ENCODE assay signal across 8 mouse cellular contexts in genomic region chr4:133729541-133730093, GRCm38 (mm10). TPM values are rescaled to one million over a fixed set of nuclear protein-coding genes. Genes with fewer than 3 reads are reported as not detected.
A peak's percentile ranks its signal among the peaks of the same experiment; 100 is the strongest.
DNase-seq lines count a peak whose midpoint lies in the region; ATAC-seq and TF ChIP-seq lines count a peak whose summit lies in the region.

No protein-coding gene starts in this region.

- peaks cover 16% of the 10 kb centered on the region for H3K36me3 ChIP-seq in C2C12 (ENCODE audit: control insufficient read depth, insufficient read depth)
- H3K36me3 ChIP-seq in heart, embryonic 11.5 days (ENCODE audit: control insufficient read depth, insufficient read depth, low read length): no peaks in the 10 kb centered on the region; the same call in 1 of the 2 replicates
- H3K36me3 ChIP-seq in kidney, embryonic 16.5 days (ENCODE audit: insufficient read depth, low read length): peaks cover 9% of the 10 kb centered on the region; the same call in 1 of the 2 replicates
- 0 out of 2 replicates have a peak, but pooled peaks cover 6% of the 10 kb centered on the region for H3K36me3 ChIP-seq in splenic B cell, adult 2 months (ENCODE audit: control insufficient read depth, insufficient read depth, low read length, poor library complexity, severe bottlenecking)

- peak overlapping the region; percentile 10 for H3ac ChIP-seq in C2C12 (ENCODE audit: control insufficient read depth, insufficient read length, low read depth)

- WGBS in heart, embryonic 11.5 days (ENCODE audit: insufficient replicate concordance): 2% methylated on average over 16 of the region's 16 CpGs
- WGBS in kidney, embryonic 16.5 days: 2% methylated on average over 16 of the region's 16 CpGs

- no peaks in the 10 kb centered on the region for H3K27me3 ChIP-seq in C2C12 (ENCODE audit: control insufficient read depth, insufficient read depth, insufficient read length)
- no peaks in the 10 kb centered on the region for H3K27me3 ChIP-seq in heart, embryonic 11.5 days (ENCODE audit: control insufficient read depth, insufficient read depth, low read length)
- H3K27me3 ChIP-seq in kidney, embryonic 16.5 days (ENCODE audit: insufficient read depth, low read length): no peaks in the 10 kb centered on the region
- H3K27me3 ChIP-seq in splenic B cell, adult 2 months (ENCODE audit: control insufficient read depth, insufficient read depth, low read length, poor library complexity, severe bottlenecking): no peaks in the 10 kb centered on the region

- peak; percentile 96 for DNase-seq in brain, adult 2 months (ENCODE audit: low read depth, low spot score)
- DNase-seq in liver: peak; percentile 76
- DNase-seq in splenic B cell, adult 2 months (ENCODE audit: low read depth, low spot score): peak; percentile 52

- peak overlapping the region; percentile 59 for H3K4me2 ChIP-seq in heart, embryonic 11.5 days
- H3K4me2 ChIP-seq in kidney, embryonic 16.5 days (replicated peaks; ENCODE audit: low read depth, low read length): peak overlapping the region; percentile 38

- H3K4me3 ChIP-seq in C2C12 (ENCODE audit: insufficient read depth, poor library complexity, severe bottlenecking): no peak overlapping the region
- peak overlapping the region; percentile 6 for H3K4me3 ChIP-seq in heart, embryonic 11.5 days (ENCODE audit: low read depth, low read length)
- H3K4me3 ChIP-seq in kidney, embryonic 16.5 days (ENCODE audit: low read length): peak overlapping the region; percentile 22

- H3K4me1 ChIP-seq in heart, embryonic 11.5 days (ENCODE audit: control insufficient read depth, insufficient read depth, low read length): peaks cover 88% of the 10 kb centered on the region
- H3K4me1 ChIP-seq in kidney, embryonic 16.5 days (ENCODE audit: insufficient read depth, low read length): peaks cover 80% of the 10 kb centered on the region

- H3K79me3 ChIP-seq in C2C12 (ENCODE audit: low read depth): peaks cover 98% of the 10 kb centered on the region

- peaks cover 100% of the 10 kb centered on the region for H3K79me2 ChIP-seq in C2C12 (ENCODE audit: control insufficient read depth, insufficient read depth)

- TF ChIP-seq CTCF in C2C12 (IDR thresholded peaks at IDR 0.05; ENCODE audit: control insufficient read depth, insufficient read depth, insufficient read length): no peak

- peak; percentile 63 for ATAC-seq in erythroblast, adult 5-6 weeks (replicated peaks; ENCODE audit: low FRiP score, poor library complexity, severe bottlenecking)
- peak; percentile 87 for ATAC-seq in heart, embryonic 11.5 days (replicated peaks; ENCODE audit: insufficient number of reproducible peaks, low FRiP score, low TSS enrichment)
- ATAC-seq in kidney, embryonic 16.5 days (ENCODE audit: low FRiP score, low TSS enrichment): peak; percentile 94
- peak; percentile 30; the same call in 1 of the 2 replicates for ATAC-seq in monocyte, adult 5-6 weeks (replicated peaks; ENCODE audit: insufficient number of reproducible peaks, low FRiP score, low TSS enrichment, poor library complexity, severe bottlenecking)

- H3K27ac ChIP-seq in heart, embryonic 11.5 days (ENCODE audit: low read depth, low read length): peak overlapping the region; percentile 84
- H3K27ac ChIP-seq in kidney, embryonic 16.5 days (ENCODE audit: low read length): peak overlapping the region; percentile 86

- H3K9ac ChIP-seq in heart, embryonic 11.5 days (ENCODE audit: low read depth, low read length): peak overlapping the region; percentile 56; the same call in 1 of the 2 replicates
- no peak overlapping the region; the same call in 1 of the 2 replicates for H3K9ac ChIP-seq in kidney, embryonic 16.5 days (replicated peaks; ENCODE audit: low read length)

- H3K9me3 ChIP-seq in heart, embryonic 11.5 days (replicated peaks; ENCODE audit: control insufficient read depth, low read length): no peaks in the 10 kb centered on the region
- H3K9me3 ChIP-seq in kidney, embryonic 16.5 days (ENCODE audit: low read length): no peaks in the 10 kb centered on the region

TF ChIP-seq in C2C12, 6 proteins besides CTCF, POLR2A, EP300 and RAD21:
- peak; percentile 90 for TF ChIP-seq USF1 (IDR thresholded peaks at IDR 0.05; ENCODE audit: low read depth)
- TF ChIP-seq FOSL1 (IDR thresholded peaks at IDR 0.05; ENCODE audit: insufficient read depth, low read length, poor library complexity, severe bottlenecking): no peak
- TF ChIP-seq MYOG (IDR thresholded peaks at IDR 0.05; ENCODE audit: control insufficient read depth, extremely low read depth, insufficient read length): no peak
- peak; percentile 59 for TF ChIP-seq MAX (IDR thresholded peaks at IDR 0.05)

RNA-seq across cellular contexts. Expression of gene Arid1a, which starts 27.0 kb away (rescaled TPM):
- 24.7 TPM for polyA plus RNA-seq in C2C12 (2012; fragmentation: generic; extraction: Trizol)
- total RNA-seq in erythroblast, adult 5-6 weeks (2015; ENCODE audit: low replicate concordance): 31.1 and 41.2 TPM in 2 replicates
- total RNA-seq in erythroblast, adult 5-6 weeks (2017; ENCODE audit: low replicate concordance): 21.9 and 27.2 TPM in 2 replicates
- polyA plus RNA-seq in heart, embryonic 11.5 days (2014; fragmentation: Nextera tagmentation; extraction: Ambion mirVana): 26.7 and 34.2 TPM in 2 replicates
- polyA plus RNA-seq in kidney, embryonic 16.5 days (2015; fragmentation: Nextera tagmentation; extraction: Ambion mirVana): 30.5 and 35.0 TPM in 2 replicates
- total RNA-seq in monocyte, adult 5-6 weeks (2017): 30.6 to 80.8 TPM (median 34.0 TPM) in 3 replicates

RNA-seq across cellular contexts. Expression of gene Pigv, which starts 57.2 kb away (rescaled TPM):
- polyA plus RNA-seq in C2C12 (2012; fragmentation: generic; extraction: Trizol): 7.3 TPM
- total RNA-seq in erythroblast, adult 5-6 weeks (2015; ENCODE audit: low replicate concordance): 0.84 and 8.1 TPM in 2 replicates
- total RNA-seq in erythroblast, adult 5-6 weeks (2017; ENCODE audit: low replicate concordance): 1.1 and 1.7 TPM in 2 replicates
- polyA plus RNA-seq in heart, embryonic 11.5 days (2014; fragmentation: Nextera tagmentation; extraction: Ambion mirVana): 11.4 and 13.9 TPM in 2 replicates
- 19.2 and 22.7 TPM in 2 replicates for polyA plus RNA-seq in kidney, embryonic 16.5 days (2015; fragmentation: Nextera tagmentation; extraction: Ambion mirVana)
- total RNA-seq in monocyte, adult 5-6 weeks (2017): 3.5 to 16.0 TPM (median 5.7 TPM) in 3 replicates

Comparison
In these comparisons a context has a peak if more than half of its experiments do, and no peak if none do; other contexts are left out.
1. ATAC-seq: peak in every context shown above with its lines; median percentile 94 in kidney, embryonic 16.5 days; 87 in heart, embryonic 11.5 days; 63 in erythroblast, adult 5-6 weeks; 30 in monocyte, adult 5-6 weeks.